9 mouse cellular contexts compared by ENCODE assay signal in genomic region chr13:100939677-100940076, GRCm38 (mm10).
DNase-seq lines count a peak whose midpoint lies in the region; ATAC-seq lines count a peak whose summit lies in the region.
"Had no signal": no experiment of that assay in that cellular context is flagged by ENCODE, and none has a peak within 500 bp of the region (broad histone marks: within the 10 kb centered on the region; RNA-seq: fewer than 3 reads in every experiment).

No protein-coding gene starts in this region.

- no peaks in the 10 kb centered on the region for H3K36me3 ChIP-seq in liver, embryonic 12.5 days
- no peaks in the 10 kb centered on the region for H3K36me3 ChIP-seq in hindbrain, embryonic 12.5 days
- H3K36me3 ChIP-seq in midbrain, embryonic 14.5 days (ENCODE audit: control insufficient read depth, insufficient read depth, low read length), result no peaks in the 10 kb centered on the region
- H3K36me3 ChIP-seq: embryonic facial prominence, embryonic 13.5 days had no signal

- H3K4me1 ChIP-seq in liver, embryonic 12.5 days, result no peaks in the 10 kb centered on the region
- no peaks in the 10 kb centered on the region for H3K4me1 ChIP-seq in hindbrain, embryonic 12.5 days
- no peaks in the 10 kb centered on the region for H3K4me1 ChIP-seq in midbrain, embryonic 14.5 days (ENCODE audit: control insufficient read depth, insufficient read depth, low read length)

- no peak overlapping the region for H3K9ac ChIP-seq in liver, embryonic 12.5 days
- no peak overlapping the region for H3K9ac ChIP-seq in hindbrain, embryonic 12.5 days
- no peak overlapping the region for H3K9ac ChIP-seq in midbrain, embryonic 14.5 days (replicated peaks; ENCODE audit: low read length)
- H3K9ac ChIP-seq: embryonic facial prominence, embryonic 13.5 days had no signal

- H3K27me3 ChIP-seq in liver, embryonic 12.5 days (replicated peaks), result no peaks in the 10 kb centered on the region
- no peaks in the 10 kb centered on the region for H3K27me3 ChIP-seq in hindbrain, embryonic 12.5 days
- H3K27me3 ChIP-seq in midbrain, embryonic 14.5 days (ENCODE audit: control insufficient read depth, insufficient read depth, low read length), result no peaks in the 10 kb centered on the region
- H3K27me3 ChIP-seq: embryonic facial prominence, embryonic 13.5 days had no signal

- WGBS in liver, embryonic 12.5 days (ENCODE audit: insufficient replicate concordance), result 33% methylated on average over 4 of the region's 4 CpGs
- WGBS in hindbrain, embryonic 12.5 days, result 45% methylated on average over 4 of the region's 4 CpGs
- 37% methylated on average over 4 of the region's 4 CpGs for WGBS in midbrain, embryonic 14.5 days

- no peaks in the 10 kb centered on the region for H3K9me3 ChIP-seq in liver, embryonic 12.5 days (replicated peaks)
- no peaks in the 10 kb centered on the region for H3K9me3 ChIP-seq in hindbrain, embryonic 12.5 days (replicated peaks)
- H3K9me3 ChIP-seq in midbrain, embryonic 14.5 days (ENCODE audit: control insufficient read depth, low read length), result no peaks in the 10 kb centered on the region
- H3K9me3 ChIP-seq: embryonic facial prominence, embryonic 13.5 days had no signal

- H3K4me2 ChIP-seq in liver, embryonic 12.5 days, result no peak overlapping the region
- no peak overlapping the region for H3K4me2 ChIP-seq in hindbrain, embryonic 12.5 days (replicated peaks)
- no peak overlapping the region for H3K4me2 ChIP-seq in midbrain, embryonic 14.5 days (ENCODE audit: low read length)
- H3K4me2 ChIP-seq: embryonic facial prominence, embryonic 13.5 days had no signal

- ATAC-seq in liver, embryonic 12.5 days, result no peak
- 0 out of 2 replicates have a peak, but pooled peaks have one; percentile 54 for ATAC-seq in hindbrain, embryonic 12.5 days (ENCODE audit: low FRiP score)
- peak; percentile 34; the same call in 1 of the 2 replicates for ATAC-seq in midbrain, embryonic 14.5 days (ENCODE audit: low FRiP score, low TSS enrichment)
- no peak for ATAC-seq in monocyte, adult 5-6 weeks (replicated peaks; ENCODE audit: insufficient number of reproducible peaks, low FRiP score, low TSS enrichment, poor library complexity, severe bottlenecking)

- no peak overlapping the region for H3K4me3 ChIP-seq in liver, embryonic 12.5 days
- H3K4me3 ChIP-seq in hindbrain, embryonic 12.5 days, result no peak overlapping the region
- no peak overlapping the region for H3K4me3 ChIP-seq in midbrain, embryonic 14.5 days (replicated peaks; ENCODE audit: low read depth, low read length)
- H3K4me3 ChIP-seq: embryonic facial prominence, embryonic 13.5 days had no signal

- DNase-seq in liver, result peak; percentile 20
- peak; percentile 58 for DNase-seq in adipocyte (ENCODE audit: low spot score)
- DNase-seq in embryo, embryonic 11 days, result peak; percentile 83
- DNase-seq in layer of hippocampus, postnatal 36 days, result peak; percentile 38 to 44
- DNase-seq in midbrain, embryonic 14.5 days, result peak; percentile 85

- H3K27ac ChIP-seq in liver, embryonic 12.5 days, result no peak overlapping the region
- H3K27ac ChIP-seq in hindbrain, embryonic 12.5 days, result no peak overlapping the region
- H3K27ac ChIP-seq in midbrain, embryonic 14.5 days (replicated peaks; ENCODE audit: low read depth, low read length), result no peak overlapping the region
- H3K27ac ChIP-seq: embryonic facial prominence, embryonic 13.5 days had no signal

Comparison
In these comparisons a context has a peak if more than half of its experiments do, and no peak if none do; other contexts are left out.
1. DNase-seq: peak in every context shown above with its lines; median percentile 85 in midbrain, embryonic 14.5 days; 83 in embryo, embryonic 11 days; 58 in adipocyte; 41 in layer of hippocampus, postnatal 36 days; 20 in liver.
2. ATAC-seq: peak in hindbrain, embryonic 12.5 days (single experiment) and midbrain, embryonic 14.5 days (single experiment); none in liver, embryonic 12.5 days (single experiment) and monocyte, adult 5-6 weeks (single experiment).